Mouse (Mus musculus) ES-E14 (cell line): ENCODE data around the gene Tph1. TPM values are rescaled to one million over a fixed set of nuclear protein-coding genes. Genes with fewer than 3 reads are reported as not detected.

Experiments used
- DNase-seq: peaks from one replicate; pipeline ENCODE4 v3.0.0-alpha.2; 2013; ENCODE audit warnings: low read depth, low spot score
- H3K27ac ChIP-seq: 2 replicates; pipeline ENCODE4 v1.5.1; 2012; ENCODE audit warnings: low read depth, mild to moderate bottlenecking, low read length, moderate library complexity, mixed read lengths; ENCODE audit not compliant: poor library complexity, insufficient read depth, severe bottlenecking
- H3K36me3 ChIP-seq: 2 replicates; pipeline ENCODE4 v1.6.1; 2012; ENCODE audit warnings: mild to moderate bottlenecking, low read length, moderate library complexity, mixed read lengths; ENCODE audit not compliant: control insufficient read depth, poor library complexity, insufficient read depth, severe bottlenecking
- H3K4me1 ChIP-seq, 2 experiments: fragments of 150-350 bp in 1 of 2; sonication (generic) in 1 of 2; 2 replicates each; pipeline ENCODE4 v1.6.1; 2012; ENCODE audit warnings: low read length in 2 of 2, mild to moderate bottlenecking in 1 of 2, mixed read lengths in 1 of 2; ENCODE audit not compliant: control insufficient read depth in 2 of 2, insufficient read depth in 2 of 2, poor library complexity in 1 of 2
- H3K4me3 ChIP-seq, 2 experiments: fragments of 150-350 bp in 1 of 2; sonication (generic) in 1 of 2; 2 replicates each; pipeline ENCODE4 v1.5.1; 2012; ENCODE audit warnings: low read length in 2 of 2, low read depth in 1 of 2, mild to moderate bottlenecking in 1 of 2, mixed read lengths in 1 of 2; ENCODE audit not compliant: insufficient read depth in 1 of 2, poor library complexity in 1 of 2, severe bottlenecking in 1 of 2
- H3K9ac ChIP-seq: 2 replicates; pipeline ENCODE4 v1.6.1; 2012; ENCODE audit warnings: low read depth, mild to moderate bottlenecking, low read length, mixed read lengths; ENCODE audit not compliant: poor library complexity, insufficient read depth, severe bottlenecking
- H3K9me3 ChIP-seq: fragments of 150-350 bp; sonication (generic); 2 replicates; pipeline ENCODE4 v1.6.1; 2012; ENCODE audit warnings: low read depth, mild to moderate bottlenecking, low read length; ENCODE audit not compliant: control insufficient read depth, insufficient read depth
- CHD2 ChIP-seq: IDR thresholded peaks from 2 replicates; pipeline ENCODE4 v1.6.1; 2014; ENCODE audit warnings: mild to moderate bottlenecking, low read depth, low read length, inconsistent platforms
- HCFC1 ChIP-seq: IDR thresholded peaks from 2 replicates; pipeline ENCODE4 v1.6.1; 2012; ENCODE audit warnings: low read length, inconsistent platforms, borderline replicate concordance; ENCODE audit not compliant: insufficient read depth
- MAFK ChIP-seq: IDR thresholded peaks from 2 replicates; pipeline ENCODE4 v1.6.1; 2014; ENCODE audit warnings: mild to moderate bottlenecking, low read depth, low read length, inconsistent platforms; ENCODE audit not compliant: insufficient read depth
- ZC3H11A ChIP-seq: IDR thresholded peaks from 2 replicates; pipeline ENCODE4 v1.6.1; 2012; ENCODE audit warnings: low read depth, mild to moderate bottlenecking, inconsistent platforms, low read length, borderline replicate concordance
- ZNF384 ChIP-seq: IDR thresholded peaks from 2 replicates; pipeline ENCODE4 v1.6.1; 2012; ENCODE audit warnings: low read depth, low read length, inconsistent platforms
- in situ Hi-C, 2 experiments: fragments of 600-800 bp; cut with MboI; formaldehyde crosslinking; loops; one replicate each; pipeline ENCODE4 v1.15.1; 2025; ENCODE audit warnings: low sequenced_read_pairs in 2 of 2, inconsistent platforms in 1 of 2; ENCODE audit not compliant: unreplicated experiment in 2 of 2
- total RNA-seq: library from RNA; depleted of rRNA; stranded (reverse); fragments of 300-350 nt; gene quantifications from 2 replicates; pipeline ENCODE4 v1.2.3, GENCODE M21; 2012; rRNA removed

Gene Tph1
- total RNA-seq, 1 experiment = 3.6 TPM

DNA sequence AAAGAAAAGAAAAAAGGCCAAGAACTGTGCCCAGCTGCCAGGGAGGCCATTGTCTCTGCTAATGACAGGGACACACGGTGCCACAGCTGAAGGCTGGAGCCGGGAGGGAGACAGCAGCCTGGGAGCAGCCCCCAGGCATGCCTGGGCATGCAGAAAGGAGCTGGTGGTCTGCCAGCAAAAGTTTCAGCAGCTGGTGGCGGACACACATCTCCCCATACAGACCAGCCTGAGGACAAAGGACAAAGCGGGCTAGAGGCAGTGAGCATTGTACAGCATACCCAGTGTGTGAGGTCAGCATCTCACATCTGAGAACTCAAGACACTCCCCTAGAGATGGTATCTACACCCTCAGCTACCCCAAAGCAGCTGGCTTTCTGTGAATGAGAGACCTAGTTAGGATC, 70.3 kb downstream of the Tph1 start:
- no peak overlapping the region; the same call in 1 of the 2 replicates for H3K27ac ChIP-seq
- no peaks in the 10 kb centered on the region for H3K36me3 ChIP-seq
- H3K9me3 ChIP-seq = no peaks in the 10 kb centered on the region
- H3K4me3 ChIP-seq = no peak overlapping the region
- in situ Hi-C loops = loop anchor here in 1 of 2 experiments (10.0 kb wide), 1 partner anchor 207 kb away; the partner anchor contains the start of gene Kcnc1
- DNase-seq = no peak
- H3K4me1 ChIP-seq = peaks cover 6 to 19% of the 10 kb centered on the region in 2 experiments
- no peak for TF ChIP-seq ZC3H11A
- TF ChIP-seq MAFK = no peak
- TF ChIP-seq CHD2 = no peak
- no peak for TF ChIP-seq HCFC1
- TF ChIP-seq ZNF384 = no peak
- peak overlapping the region; percentile 28; the same call in 1 of the 2 replicates for H3K9ac ChIP-seq

- peaks cover 6 to 17% of the 10 kb centered on the region in 2 experiments for H3K4me1 ChIP-seq
- no peaks in the 10 kb centered on the region for H3K9me3 ChIP-seq
- in situ Hi-C loops = loop anchor here in 1 of 2 experiments (10.0 kb wide), 1 partner anchor 206 kb away; the partner anchor contains the start of gene Kcnc1
- no peak for DNase-seq
- H3K9ac ChIP-seq = no peak overlapping the region
- no peak overlapping the region for H3K4me3 ChIP-seq
- no peak overlapping the region for H3K27ac ChIP-seq
- TF ChIP-seq HCFC1 = no peak
- TF ChIP-seq ZC3H11A = no peak
- no peak for TF ChIP-seq ZNF384
- TF ChIP-seq MAFK = no peak
- TF ChIP-seq CHD2 = no peak
- H3K36me3 ChIP-seq = no peaks in the 10 kb centered on the region
Observed at GRCm38 (mm10) chr7:46601097-46601496, 71.2 kb downstream of the Tph1 start.

GRCm38 (mm10) chr7:46597006-46597405, 75.3 kb downstream of the Tph1 start:
- TF ChIP-seq ZC3H11A (no peak), CHD2 (no peak), HCFC1 (no peak), MAFK (no peak), ZNF384 (no peak)
- peaks cover 2 to 8% of the 10 kb centered on the region in 2 experiments; a peak in 3 of 4 replicates for H3K4me1 ChIP-seq
- H3K9me3 ChIP-seq = no peaks in the 10 kb centered on the region
- DNase-seq = no peak
- no peak overlapping the region for H3K9ac ChIP-seq
- H3K4me3 ChIP-seq = no peak overlapping the region
- no peaks in the 10 kb centered on the region for H3K36me3 ChIP-seq
- in situ Hi-C loops = no loop called here
- H3K27ac ChIP-seq = no peak overlapping the region

Other genes starting within 250 kb of the Tph1 start
- 5.4 and 5.7 TPM in 2 replicates for gene Sergef, start 32.7 kb downstream of the Tph1 start, total RNA-seq
- 15.2 and 15.6 TPM in 2 replicates for gene Saal1, start 38.1 kb upstream of the Tph1 start, total RNA-seq
- gene Saa3, start 43.2 kb upstream of the Tph1 start, total RNA-seq = 0.54 and 0.79 TPM in 2 replicates
- gene Saa4, start 60.1 kb upstream of the Tph1 start, total RNA-seq = not detected in 2 replicates
- not detected in 2 replicates for gene Saa1, start 70.4 kb upstream of the Tph1 start, total RNA-seq
- gene Saa2, start 79.3 kb upstream of the Tph1 start, total RNA-seq = not detected in 2 replicates
- gene Hps5, start 123.5 kb upstream of the Tph1 start, total RNA-seq = 17.4 and 18.0 TPM in 2 replicates
- 57.5 and 71.7 TPM in 2 replicates for gene Gtf2h1, start 123.6 kb upstream of the Tph1 start, total RNA-seq
- 621 and 827 TPM in 2 replicates for gene Ldha, start 168.9 kb upstream of the Tph1 start, total RNA-seq
- gene Ldhc, start 188.7 kb upstream of the Tph1 start, total RNA-seq = 3.4 and 3.9 TPM in 2 replicates
- gene Tsg101, start 247.4 kb upstream of the Tph1 start, total RNA-seq = 44.9 and 54.3 TPM in 2 replicates